Mouse (Mus musculus): ENCODE results near the gene Sgca. TPM values are rescaled to one million over a fixed set of nuclear protein-coding genes. Genes with fewer than 3 reads are reported as not detected.

The Sgca gene
- polyA plus RNA-seq, 1 experiment from 2014 or later: 0.28 TPM

DNA sequence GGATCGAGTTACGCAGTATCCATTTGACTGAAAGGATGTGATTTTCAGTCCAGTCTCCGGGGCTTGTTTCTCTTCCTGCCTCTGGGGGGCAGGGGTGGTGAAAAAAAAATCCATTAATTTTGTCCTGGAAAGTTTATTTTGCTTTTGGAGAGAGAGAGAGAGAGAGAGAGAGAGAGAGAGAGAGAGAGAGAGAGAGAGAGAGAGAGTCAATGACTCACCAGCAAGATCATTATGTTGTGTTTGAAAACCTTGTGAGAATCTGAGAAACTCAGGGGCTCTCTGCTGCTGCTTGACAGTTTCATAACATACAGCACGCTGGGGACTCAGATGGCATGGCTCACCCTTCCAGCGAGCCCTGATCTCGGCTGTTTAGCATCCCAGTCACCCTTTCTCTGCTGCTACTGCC is 55.1 kb downstream of the Sgca start:
- no peak overlapping the region for H3K4me3 ChIP-seq (replicated peaks; ENCODE audit: low read depth, low read length)
- H3K9me3 ChIP-seq (replicated peaks; ENCODE audit: low read length): no peaks in the 10 kb centered on the region
- no peaks in the 10 kb centered on the region for H3K4me1 ChIP-seq (replicated peaks; ENCODE audit: insufficient read depth, low read length)
- 14% methylated on average over 6 of the region's 6 CpGs for WGBS
- H3K9ac ChIP-seq (ENCODE audit: low read depth, low read length): no peak overlapping the region
- DNase-seq (ENCODE audit: low spot score) (peak; percentile 58), ATAC-seq (replicated peaks; ENCODE audit: low FRiP score, low read depth) (no peak)
- H3K36me3 ChIP-seq (ENCODE audit: insufficient read depth, low read length): no peaks in the 10 kb centered on the region
- H3K27me3 ChIP-seq (ENCODE audit: insufficient read depth, low read length): no peaks in the 10 kb centered on the region
- no peak for TF ChIP-seq CTCF (IDR thresholded peaks at IDR 0.05; ENCODE audit: low read depth)
- H3K27ac ChIP-seq: 0 out of 2 replicates have a peak overlapping the region, but pooled peaks have one; percentile 28
- H3K4me2 ChIP-seq (ENCODE audit: low read length): no peak overlapping the region

GRCm38 (mm10) chr11:94917717-94918116 is 58.4 kb downstream of the Sgca start:
- no peak overlapping the region for H3K27ac ChIP-seq

GRCm38 (mm10) chr11:94916477-94916876 is 59.6 kb downstream of the Sgca start:
- ATAC-seq (replicated peaks; ENCODE audit: low FRiP score, low read depth): peak; percentile 46; the same call in 1 of the 2 replicates

More at GRCm38 (mm10) chr11:94917717-94918116, 58.4 kb downstream of the Sgca start:
- Histone ChIP-seq H3K4me3 (replicated peaks; ENCODE audit: low read depth, low read length) (no peak overlapping the region), H3K4me1 (replicated peaks; ENCODE audit: insufficient read depth, low read length) (no peaks in the 10 kb centered on the region), H3K36me3 (ENCODE audit: insufficient read depth, low read length) (no peaks in the 10 kb centered on the region), H3K9me3 (replicated peaks; ENCODE audit: low read length) (no peaks in the 10 kb centered on the region), H3K27me3 (ENCODE audit: insufficient read depth, low read length) (no peaks in the 10 kb centered on the region), H3K4me2 (ENCODE audit: low read length) (no peak overlapping the region), H3K9ac (ENCODE audit: low read depth, low read length) (no peak overlapping the region)
- no peak for DNase-seq (ENCODE audit: low spot score)
- ATAC-seq (replicated peaks; ENCODE audit: low FRiP score, low read depth): no peak; the same call in 1 of the 2 replicates
- TF ChIP-seq CTCF (IDR thresholded peaks at IDR 0.05; ENCODE audit: low read depth): no peak
- WGBS: 64% methylated on average over 6 of the region's 6 CpGs

DNA sequence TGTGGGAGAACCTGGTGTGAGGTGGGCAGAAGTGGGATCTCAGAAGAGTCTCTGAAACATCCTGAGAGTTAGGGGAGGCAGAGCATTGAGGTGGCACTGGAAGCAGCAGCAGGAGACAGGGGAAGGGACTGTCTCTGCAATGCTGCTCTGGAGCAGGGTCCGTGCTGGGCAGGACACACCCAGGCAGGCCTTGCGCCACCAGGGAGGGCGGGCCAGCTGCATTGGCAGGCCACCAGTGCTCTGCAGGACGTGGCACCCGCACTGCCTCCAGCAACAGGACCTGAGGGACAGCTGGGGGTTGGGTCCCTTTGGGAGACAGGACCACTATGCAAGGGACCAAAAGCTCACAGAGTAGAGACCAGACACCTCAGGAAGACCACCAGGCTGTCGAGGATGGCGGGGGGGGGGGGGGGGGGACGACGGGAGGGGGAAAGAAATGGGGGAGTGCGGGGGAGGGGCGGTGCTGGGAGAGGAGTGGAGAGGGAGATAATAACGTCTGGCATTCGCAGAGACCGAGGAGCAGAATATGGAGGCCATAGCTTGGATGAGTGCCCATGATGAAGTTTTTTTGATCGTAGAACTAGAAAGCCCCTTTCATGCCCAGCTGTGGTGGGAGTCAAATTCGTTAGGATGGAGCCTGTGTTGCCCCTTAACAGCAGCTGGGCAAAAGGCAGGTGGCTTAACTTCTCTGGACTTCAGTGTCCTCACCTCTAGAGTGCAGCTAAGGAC is 60.3 kb downstream of the Sgca start:
- H3K9ac ChIP-seq (ENCODE audit: low read depth, low read length): no peak overlapping the region
- TF ChIP-seq CTCF (IDR thresholded peaks at IDR 0.05; ENCODE audit: low read depth): no peak
- H3K4me1 ChIP-seq (replicated peaks; ENCODE audit: insufficient read depth, low read length): no peaks in the 10 kb centered on the region
- no peak overlapping the region for H3K4me3 ChIP-seq (replicated peaks; ENCODE audit: low read depth, low read length)
- 26% methylated on average over 12 of the region's 16 CpGs for WGBS
- ATAC-seq (replicated peaks; ENCODE audit: low FRiP score, low read depth) (no peak), DNase-seq (ENCODE audit: low spot score) (no peak)
- H3K36me3 ChIP-seq (ENCODE audit: insufficient read depth, low read length): no peaks in the 10 kb centered on the region
- no peaks in the 10 kb centered on the region for H3K9me3 ChIP-seq (replicated peaks; ENCODE audit: low read length)
- no peak overlapping the region for H3K4me2 ChIP-seq (ENCODE audit: low read length)
- H3K27me3 ChIP-seq (ENCODE audit: insufficient read depth, low read length): no peaks in the 10 kb centered on the region
- no peak overlapping the region for H3K27ac ChIP-seq

More at GRCm38 (mm10) chr11:94916477-94916876, 59.6 kb downstream of the Sgca start:
- DNase-seq (ENCODE audit: low spot score): no peak
- Histone ChIP-seq H3K9me3 (replicated peaks; ENCODE audit: low read length) (no peaks in the 10 kb centered on the region), H3K4me1 (replicated peaks; ENCODE audit: insufficient read depth, low read length) (no peaks in the 10 kb centered on the region), H3K27me3 (ENCODE audit: insufficient read depth, low read length) (no peaks in the 10 kb centered on the region), H3K4me3 (replicated peaks; ENCODE audit: low read depth, low read length) (no peak overlapping the region), H3K9ac (ENCODE audit: low read depth, low read length) (no peak overlapping the region), H3K36me3 (ENCODE audit: insufficient read depth, low read length) (no peaks in the 10 kb centered on the region), H3K4me2 (ENCODE audit: low read length) (no peak overlapping the region), H3K27ac (no peak overlapping the region)
- WGBS: 36% methylated on average over 4 of the region's 4 CpGs
- no peak for TF ChIP-seq CTCF (IDR thresholded peaks at IDR 0.05; ENCODE audit: low read depth)

DNA sequence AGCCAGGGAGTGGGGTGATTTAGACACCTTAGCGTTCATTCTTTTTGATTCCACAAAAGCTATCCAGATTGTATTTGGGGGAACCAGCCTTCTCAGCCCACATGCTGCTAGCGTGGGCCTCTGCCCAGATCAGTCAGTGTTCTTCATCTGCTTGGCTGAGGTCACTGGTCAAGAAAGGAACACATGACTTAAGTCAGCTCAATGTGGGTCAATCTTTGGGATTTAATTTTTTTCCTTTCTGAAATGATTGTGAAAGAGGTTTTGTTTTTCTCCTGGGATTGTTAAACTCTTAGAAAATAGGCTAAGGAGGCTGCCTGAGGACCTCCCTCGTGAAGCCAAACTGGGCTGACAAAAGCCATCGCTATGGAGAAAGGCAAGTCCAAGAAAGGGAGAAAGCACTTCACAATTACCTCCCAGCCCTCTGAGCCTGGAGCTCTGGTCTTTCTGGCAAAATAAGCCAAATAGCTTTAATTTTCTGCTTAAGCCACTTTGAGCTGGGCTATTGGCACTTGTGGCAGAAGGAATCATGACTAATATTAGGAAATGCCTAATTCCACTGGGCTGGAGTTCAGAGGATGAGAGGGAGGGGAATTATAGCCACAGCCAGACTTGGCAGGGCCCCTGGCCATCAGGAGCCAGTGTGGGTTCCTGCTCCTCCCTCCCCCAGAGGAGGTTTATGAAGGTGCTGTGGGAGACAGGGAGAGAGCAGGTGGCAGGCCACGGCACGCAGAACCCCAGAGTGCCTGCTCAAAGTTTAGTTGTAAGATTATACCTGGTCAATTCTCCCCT is 62.6 kb downstream of the Sgca start:
- Histone ChIP-seq H3K4me2 (ENCODE audit: low read length) (no peak overlapping the region), H3K4me3 (replicated peaks; ENCODE audit: low read depth, low read length) (no peak overlapping the region), H3K36me3 (ENCODE audit: insufficient read depth, low read length) (no peaks in the 10 kb centered on the region), H3K4me1 (replicated peaks; ENCODE audit: insufficient read depth, low read length) (no peaks in the 10 kb centered on the region), H3K27ac (no peak overlapping the region), H3K9ac (ENCODE audit: low read depth, low read length) (no peak overlapping the region), H3K9me3 (replicated peaks; ENCODE audit: low read length) (no peaks in the 10 kb centered on the region), H3K27me3 (ENCODE audit: insufficient read depth, low read length) (no peaks in the 10 kb centered on the region)
- DNase-seq (ENCODE audit: low spot score): no peak
- WGBS: 67% methylated on average over 6 of the region's 6 CpGs
- TF ChIP-seq CTCF (IDR thresholded peaks at IDR 0.05; ENCODE audit: low read depth): no peak
- no peak for ATAC-seq (replicated peaks; ENCODE audit: low FRiP score, low read depth)

Other genes with a start within 250 kb of the Sgca start
- 0.26 and 0.28 TPM in 2 replicates for gene Cdc34b, start 234.5 kb downstream of the Sgca start, polyA plus RNA-seq (2015; fragmentation: Nextera tagmentation; extraction: Ambion mirVana)
- not detected in 2 replicates for gene Tmem92, start 193.6 kb downstream of the Sgca start, polyA plus RNA-seq (2015; fragmentation: Nextera tagmentation; extraction: Ambion mirVana)
- gene Col1a1, start 40.1 kb downstream of the Sgca start, polyA plus RNA-seq (2015; fragmentation: Nextera tagmentation; extraction: Ambion mirVana): 353 and 441 TPM in 2 replicates
- not detected in 2 replicates for gene Hils1, start 8.7 kb downstream of the Sgca start, polyA plus RNA-seq (2015; fragmentation: Nextera tagmentation; extraction: Ambion mirVana)
- gene Ppp1r9b, start 14.7 kb upstream of the Sgca start, polyA plus RNA-seq (2015; fragmentation: Nextera tagmentation; extraction: Ambion mirVana): 10.3 and 10.6 TPM in 2 replicates
- gene Samd14, start 33.6 kb upstream of the Sgca start, polyA plus RNA-seq (2015; fragmentation: Nextera tagmentation; extraction: Ambion mirVana): 13.1 and 14.5 TPM in 2 replicates
- 94.5 and 94.7 TPM in 2 replicates for gene Pdk2, start 65.0 kb upstream of the Sgca start, polyA plus RNA-seq (2015; fragmentation: Nextera tagmentation; extraction: Ambion mirVana)
- 24.4 and 26.1 TPM in 2 replicates for gene Itga3, start 100.5 kb upstream of the Sgca start, polyA plus RNA-seq (2015; fragmentation: Nextera tagmentation; extraction: Ambion mirVana)
- 0.45 and 0.62 TPM in 2 replicates for gene Dlx3, start 143.8 kb upstream of the Sgca start, polyA plus RNA-seq (2015; fragmentation: Nextera tagmentation; extraction: Ambion mirVana)
- gene Dlx4, start 169.9 kb upstream of the Sgca start, polyA plus RNA-seq (2015; fragmentation: Nextera tagmentation; extraction: Ambion mirVana): not detected in 2 replicates

Measured in kidney, postnatal 0 days (tissue).